Mouse (Mus musculus): ENCODE measurements around the gene Sh3gl1.

GRCm38 (mm10) chr17:56040857-56041163, 4.4 kb upstream of the Sh3gl1 start:
- TF ChIP-seq CTCF (IDR thresholded peaks at IDR 0.05; ENCODE audit: borderline replicate concordance, insufficient read depth, low read depth, low read length) (no peak), POLR2A (IDR thresholded peaks at IDR 0.05; ENCODE audit: borderline replicate concordance, insufficient read depth, low read length) (no peak)
